Mouse (Mus musculus) limb, embryonic 12.5 days (tissue): ENCODE results near the gene Mrps24. TPM values are rescaled to one million over a fixed set of nuclear protein-coding genes. Genes with fewer than 3 reads are reported as not detected.

Experiments
- polyA plus RNA-seq: library from polyadenylated mRNA; unstranded; fragments of >200 nt; fragmentation: Nextera tagmentation; extraction: Ambion mirVana; gene quantifications from 2 replicates; pipeline ENCODE4 v1.2.1, GENCODE M21; 2016

The Mrps24 gene
- polyA plus RNA-seq, 1 experiment from 2014 or later = 177 TPM

Other genes with a start within 250 kb of the Mrps24 start
- 127 and 136 TPM in 2 replicates for gene Xbp1, start 195.0 kb downstream of the Mrps24 start, polyA plus RNA-seq
- 30.1 and 33.0 TPM in 2 replicates for gene Ccdc117, start 173.5 kb downstream of the Mrps24 start, polyA plus RNA-seq
- gene Ankrd36, start 146.0 kb downstream of the Mrps24 start, polyA plus RNA-seq = not detected in 2 replicates
- 24.6 and 25.7 TPM in 2 replicates for gene Urgcp, start 46.7 kb upstream of the Mrps24 start, polyA plus RNA-seq
- 122 and 123 TPM in 2 replicates for gene Dbnl, start 72.8 kb upstream of the Mrps24 start, polyA plus RNA-seq
- 36.5 and 39.0 TPM in 2 replicates for gene Pgam2, start 88.1 kb upstream of the Mrps24 start, polyA plus RNA-seq
- 9.0 and 10.0 TPM in 2 replicates for gene Polm, start 122.3 kb upstream of the Mrps24 start, polyA plus RNA-seq
- gene Aebp1, start 146.3 kb upstream of the Mrps24 start, polyA plus RNA-seq = 12.5 and 15.2 TPM in 2 replicates
- gene Pold2, start 162.6 kb upstream of the Mrps24 start, polyA plus RNA-seq = 127 and 129 TPM in 2 replicates
- 1.3 and 2.4 TPM in 2 replicates for gene Myl7, start 183.1 kb upstream of the Mrps24 start, polyA plus RNA-seq
- 0.78 and 0.90 TPM in 2 replicates for gene Gck, start 234.4 kb upstream of the Mrps24 start, polyA plus RNA-seq
- 52.8 and 57.9 TPM in 2 replicates for gene Ykt6, start 240.0 kb upstream of the Mrps24 start, polyA plus RNA-seq